Mouse (Mus musculus): ENCODE measurements at regions not wholly inside any gene's neighbourhood (a gene's known extent, or its start where the extent isn't known, plus 50 kb on each side); places are given as distances from the start of the nearest gene placed in this dataset.

GRCm38 (mm10) chr14:25245691-25246090 lies 213.3 kb upstream of the Zmiz1 start:
- H3K36me3 ChIP-seq: no peaks in the 10 kb centered on the region
- H3K4me2 ChIP-seq: no peak overlapping the region
- no peaks in the 10 kb centered on the region for H3K9me3 ChIP-seq (replicated peaks)
- no peak overlapping the region for H3K27ac ChIP-seq
- no peak overlapping the region for H3K4me3 ChIP-seq
- H3K9ac ChIP-seq: no peak overlapping the region
- no peaks in the 10 kb centered on the region for H3K27me3 ChIP-seq (replicated peaks)
- WGBS (ENCODE audit: insufficient replicate concordance): 60% methylated on average over 4 of the region's 4 CpGs
- ATAC-seq: no peak
- H3K4me1 ChIP-seq: no peaks in the 10 kb centered on the region

- H3K9ac ChIP-seq: no peak overlapping the region
- WGBS (ENCODE audit: insufficient replicate concordance): 73% methylated on average over 3 of the region's 3 CpGs
- no peak for ATAC-seq
- H3K36me3 ChIP-seq: no peaks in the 10 kb centered on the region
- H3K4me2 ChIP-seq: no peak overlapping the region
- H3K9me3 ChIP-seq (replicated peaks): no peaks in the 10 kb centered on the region
- no peaks in the 10 kb centered on the region for H3K4me1 ChIP-seq
- H3K27me3 ChIP-seq (replicated peaks): no peaks in the 10 kb centered on the region
- no peak overlapping the region for H3K4me3 ChIP-seq
- no peak overlapping the region for H3K27ac ChIP-seq
Observed at GRCm38 (mm10) chr14:25248941-25249340, 210.0 kb upstream of the Zmiz1 start.

- H3K9ac ChIP-seq: no peak overlapping the region
- no peaks in the 10 kb centered on the region for H3K36me3 ChIP-seq
- ATAC-seq: no peak
- no peaks in the 10 kb centered on the region for H3K4me1 ChIP-seq
- H3K4me2 ChIP-seq: no peak overlapping the region
- no peak overlapping the region for H3K4me3 ChIP-seq
- no peaks in the 10 kb centered on the region for H3K9me3 ChIP-seq (replicated peaks)
- H3K27ac ChIP-seq: no peak overlapping the region
- H3K27me3 ChIP-seq (replicated peaks): no peaks in the 10 kb centered on the region
- 80% methylated on average over 15 of the region's 15 CpGs for WGBS (ENCODE audit: insufficient replicate concordance)
Observed at GRCm38 (mm10) chr14:25253016-25253850, 205.8 kb upstream of the Zmiz1 start.

- Histone ChIP-seq H3K4me1 (no peaks in the 10 kb centered on the region), H3K9ac (no peak overlapping the region), H3K9me3 (replicated peaks) (no peaks in the 10 kb centered on the region), H3K4me2 (no peak overlapping the region), H3K27ac (no peak overlapping the region), H3K36me3 (no peaks in the 10 kb centered on the region), H3K27me3 (replicated peaks) (no peaks in the 10 kb centered on the region; the same call in 1 of the 2 replicates), H3K4me3 (no peak overlapping the region)
- ATAC-seq: no peak
- 71% methylated on average over 1 of the region's 1 CpGs for WGBS (ENCODE audit: insufficient replicate concordance)
Observed at GRCm38 (mm10) chr14:25263121-25263520, 195.9 kb upstream of the Zmiz1 start.

- H3K4me1 ChIP-seq: no peaks in the 10 kb centered on the region
- H3K27ac ChIP-seq: no peak overlapping the region
- H3K4me2 ChIP-seq: no peak overlapping the region
- H3K9me3 ChIP-seq (replicated peaks): no peaks in the 10 kb centered on the region
- no peaks in the 10 kb centered on the region; the same call in 1 of the 2 replicates for H3K27me3 ChIP-seq (replicated peaks)
- no peak overlapping the region for H3K4me3 ChIP-seq
- no peak overlapping the region for H3K9ac ChIP-seq
- WGBS (ENCODE audit: insufficient replicate concordance): 62% methylated on average over 4 of the region's 4 CpGs
- H3K36me3 ChIP-seq: no peaks in the 10 kb centered on the region
- no peak for ATAC-seq
Observed at GRCm38 (mm10) chr14:25266846-25267245, 192.1 kb upstream of the Zmiz1 start.

GRCm38 (mm10) chr14:25268090-25268631 lies 190.8 kb upstream of the Zmiz1 start:
- WGBS (ENCODE audit: insufficient replicate concordance): 72% methylated on average over 13 of the region's 13 CpGs
- Histone ChIP-seq H3K9ac (no peak overlapping the region), H3K27me3 (replicated peaks) (no peaks in the 10 kb centered on the region; the same call in 1 of the 2 replicates), H3K9me3 (replicated peaks) (no peaks in the 10 kb centered on the region), H3K4me3 (no peak overlapping the region), H3K4me2 (no peak overlapping the region), H3K27ac (no peak overlapping the region), H3K36me3 (no peaks in the 10 kb centered on the region), H3K4me1 (no peaks in the 10 kb centered on the region)
- no peak for ATAC-seq

- peaks cover 15% of the 10 kb centered on the region for H3K27me3 ChIP-seq (replicated peaks)
- no peak overlapping the region for H3K4me3 ChIP-seq
- H3K4me2 ChIP-seq: no peak overlapping the region
- H3K9me3 ChIP-seq (replicated peaks): no peaks in the 10 kb centered on the region
- H3K4me1 ChIP-seq: no peaks in the 10 kb centered on the region
- H3K36me3 ChIP-seq: no peaks in the 10 kb centered on the region
- WGBS (ENCODE audit: insufficient replicate concordance): 58% methylated on average over 11 of the region's 11 CpGs
- H3K9ac ChIP-seq: no peak overlapping the region
- ATAC-seq: no peak
- H3K27ac ChIP-seq: no peak overlapping the region
Observed at GRCm38 (mm10) chr14:25270227-25270876, 188.6 kb upstream of the Zmiz1 start.

- H3K27ac ChIP-seq: no peak overlapping the region
- H3K9me3 ChIP-seq (replicated peaks): no peaks in the 10 kb centered on the region
- H3K36me3 ChIP-seq: no peaks in the 10 kb centered on the region
- H3K4me1 ChIP-seq: no peaks in the 10 kb centered on the region
- H3K4me2 ChIP-seq: no peak overlapping the region
- H3K4me3 ChIP-seq: no peak overlapping the region
- peaks cover 29% of the 10 kb centered on the region for H3K27me3 ChIP-seq (replicated peaks)
- no peak for ATAC-seq
- WGBS (ENCODE audit: insufficient replicate concordance): 52% methylated on average over 11 of the region's 11 CpGs
- H3K9ac ChIP-seq: no peak overlapping the region
Observed at GRCm38 (mm10) chr14:25272366-25273156, 186.4 kb upstream of the Zmiz1 start.

- no peak for ATAC-seq
- no peaks in the 10 kb centered on the region for H3K36me3 ChIP-seq
- peaks cover 25% of the 10 kb centered on the region for H3K27me3 ChIP-seq (replicated peaks)
- no peak overlapping the region for H3K9ac ChIP-seq
- H3K27ac ChIP-seq: no peak overlapping the region
- no peaks in the 10 kb centered on the region for H3K4me1 ChIP-seq
- H3K4me2 ChIP-seq: no peak overlapping the region
- H3K9me3 ChIP-seq (replicated peaks): no peaks in the 10 kb centered on the region
- no peak overlapping the region for H3K4me3 ChIP-seq
Observed at GRCm38 (mm10) chr14:25279751-25280150, 179.2 kb upstream of the Zmiz1 start.

- H3K4me3 ChIP-seq: no peak overlapping the region
- no peak for ATAC-seq
- 46% methylated on average over 1 of the region's 1 CpGs for WGBS (ENCODE audit: insufficient replicate concordance)
- H3K27me3 ChIP-seq (replicated peaks): peaks cover 3% of the 10 kb centered on the region; the same call in 1 of the 2 replicates
- H3K9ac ChIP-seq: no peak overlapping the region
- no peak overlapping the region for H3K4me2 ChIP-seq
- no peaks in the 10 kb centered on the region for H3K4me1 ChIP-seq
- no peaks in the 10 kb centered on the region for H3K36me3 ChIP-seq
- H3K27ac ChIP-seq: no peak overlapping the region
- H3K9me3 ChIP-seq (replicated peaks): no peaks in the 10 kb centered on the region
Observed at GRCm38 (mm10) chr14:25292557-25292956, 166.4 kb upstream of the Zmiz1 start.

GRCm38 (mm10) chr14:25294226-25294625 lies 164.8 kb upstream of the Zmiz1 start:
- no peak for ATAC-seq
- H3K27ac ChIP-seq: no peak overlapping the region
- H3K4me1 ChIP-seq: no peaks in the 10 kb centered on the region
- H3K27me3 ChIP-seq (replicated peaks): 0 out of 2 replicates have a peak, but pooled peaks cover 3% of the 10 kb centered on the region
- WGBS (ENCODE audit: insufficient replicate concordance): 80% methylated on average over 4 of the region's 4 CpGs
- H3K36me3 ChIP-seq: no peaks in the 10 kb centered on the region
- H3K9me3 ChIP-seq (replicated peaks): no peaks in the 10 kb centered on the region
- no peak overlapping the region for H3K9ac ChIP-seq
- no peak overlapping the region for H3K4me2 ChIP-seq
- H3K4me3 ChIP-seq: no peak overlapping the region

Measured in liver, embryonic 12.5 days (tissue).